Mouse (Mus musculus) G1E (cell line): ENCODE data around the gene Ahnak. TPM values are rescaled to one million over a fixed set of nuclear protein-coding genes. Genes with fewer than 3 reads are reported as not detected.

Experiments used
- ATAC-seq: 2 replicates; pipeline ENCODE4 v1.8.0; 2016; ENCODE audit warnings: mild to moderate bottlenecking; ENCODE audit not compliant: insufficient number of reproducible peaks, poor library complexity, low FRiP score, severe bottlenecking; ENCODE audit errors: extremely low read depth
- DNase-seq: peaks from one replicate; pipeline ENCODE4 v3.0.0; 2012; ENCODE audit warnings: low spot score
- H3K27me3 ChIP-seq: 2 replicates; pipeline ENCODE4 v1.6.1; 2012; ENCODE audit warnings: mild to moderate bottlenecking, low read length, inconsistent platforms; ENCODE audit not compliant: insufficient read depth
- H3K36me3 ChIP-seq: replicated peaks from 2 replicates; pipeline ENCODE3; 2012; ENCODE audit warnings: mild to moderate bottlenecking, inconsistent platforms
- H3K4me1 ChIP-seq: 2 replicates; pipeline ENCODE4 v1.6.1; 2012; ENCODE audit warnings: low read depth, low read length, inconsistent platforms, mixed read lengths; ENCODE audit not compliant: insufficient read depth
- H3K4me3 ChIP-seq: 2 replicates; pipeline ENCODE4 v1.5.1; 2012; ENCODE audit warnings: low read depth, mild to moderate bottlenecking, inconsistent platforms, low read length, moderate library complexity, mixed read lengths
- H3K9me3 ChIP-seq: replicated peaks from 2 replicates; pipeline ENCODE4 v1.6.1; 2012; ENCODE audit warnings: inconsistent platforms
- CTCF ChIP-seq: IDR thresholded peaks from 2 replicates; pipeline ENCODE4 v1.5.1; 2012; ENCODE audit warnings: low read depth, low read length, inconsistent platforms, mixed read lengths
- GATA1 ChIP-seq: IDR thresholded peaks from 2 replicates; pipeline ENCODE4 v1.6.1; 2012; ENCODE audit warnings: borderline replicate concordance, low read length, inconsistent platforms, mixed read lengths
- GATA2 ChIP-seq: IDR thresholded peaks from 2 replicates; pipeline ENCODE4 v1.6.1; 2012; ENCODE audit warnings: low read depth, low read length, inconsistent platforms, borderline replicate concordance
- POLR2AphosphoS5 ChIP-seq: IDR thresholded peaks from 2 replicates; pipeline ENCODE4 v1.6.1; 2012; ENCODE audit warnings: low read depth, low read length, inconsistent platforms; ENCODE audit not compliant: insufficient replicate concordance
- TAL1 ChIP-seq: conservative IDR thresholded peaks from 2 replicates; pipeline ENCODE4 v1.6.1; 2012; ENCODE audit warnings: low read depth, low read length, inconsistent platforms, mixed read lengths
- polyA plus RNA-seq: library from polyadenylated mRNA; stranded (reverse); fragments of >175 nt; gene quantifications from 2 replicates; pipeline ENCODE4 v1.2.3, GENCODE M21; 2012
- total RNA-seq, 2 experiments: library from RNA; stranded (forward) in 1 of 2; stranded (reverse) in 1 of 2; fragments of 200-1000 nt in 1 of 2; fragments of >200 nt in 1 of 2; fragmentation: Nextera tagmentation in 1 of 2; gene quantifications; 2 replicates each; pipeline ENCODE4 v1.2.3; 2014 to 2017

The Ahnak gene
- total and polyA plus RNA-seq, 3 experiments: 10.4 to 124 (median 27.8) TPM

DNA sequence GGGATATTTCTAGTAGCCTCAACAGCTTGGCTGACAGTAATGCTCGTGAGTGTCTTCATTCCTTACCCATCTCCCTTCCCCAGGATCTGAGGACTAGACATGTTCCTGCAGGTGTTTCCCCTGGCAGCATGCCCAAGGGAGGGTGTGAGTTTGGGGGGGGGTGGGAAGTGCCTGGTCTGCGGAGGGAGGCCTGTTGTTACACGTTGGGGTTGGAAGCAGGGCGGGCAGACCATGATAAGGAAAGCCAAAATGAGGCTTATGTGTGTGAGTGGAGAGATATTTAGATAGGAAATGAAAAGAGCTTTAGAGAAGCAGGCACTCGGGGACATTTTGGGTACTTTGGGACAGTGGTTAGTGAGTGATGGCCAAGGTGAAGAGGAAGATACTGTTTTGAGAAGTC lies 45.0 kb upstream of the Ahnak start:
- ATAC-seq (peak; percentile 47), DNase-seq (no peak)
- Histone ChIP-seq H3K36me3 (peaks cover 75% of the 10 kb centered on the region), H3K9me3 (no peaks in the 10 kb centered on the region), H3K4me1 (peaks cover 80% of the 10 kb centered on the region), H3K4me3 (peak overlapping the region; percentile 97), H3K27me3 (no peaks in the 10 kb centered on the region)
- TF ChIP-seq POLR2AphosphoS5: no peak
- TF ChIP-seq CTCF: no peak
- peak; percentile 46; the same call in 1 of the 2 replicates for TF ChIP-seq TAL1
- no peak for TF ChIP-seq GATA1

DNA sequence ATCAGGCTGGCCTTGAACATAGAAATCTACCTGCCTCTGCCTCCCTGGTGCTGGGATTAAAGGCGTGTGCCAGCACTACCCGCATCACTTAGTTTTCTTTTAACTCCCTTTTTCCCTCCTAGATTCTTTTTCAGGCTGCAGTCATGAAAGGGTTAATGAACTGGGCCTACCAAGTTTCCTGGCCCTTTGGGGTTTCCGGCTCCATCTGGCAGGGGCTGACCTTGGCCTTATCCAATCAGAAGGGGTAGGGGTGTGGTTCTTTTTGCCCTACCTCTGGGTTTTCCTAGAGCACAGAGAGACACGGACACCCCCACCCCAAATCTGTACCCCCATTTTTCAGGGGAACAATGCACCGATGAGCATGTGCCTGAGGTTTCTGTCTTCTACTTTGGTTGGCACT lies 44.3 kb upstream of the Ahnak start:
- peaks cover 73% of the 10 kb centered on the region for H3K36me3 ChIP-seq
- peak; percentile 68 for DNase-seq
- peaks cover 78% of the 10 kb centered on the region for H3K4me1 ChIP-seq

DNA sequence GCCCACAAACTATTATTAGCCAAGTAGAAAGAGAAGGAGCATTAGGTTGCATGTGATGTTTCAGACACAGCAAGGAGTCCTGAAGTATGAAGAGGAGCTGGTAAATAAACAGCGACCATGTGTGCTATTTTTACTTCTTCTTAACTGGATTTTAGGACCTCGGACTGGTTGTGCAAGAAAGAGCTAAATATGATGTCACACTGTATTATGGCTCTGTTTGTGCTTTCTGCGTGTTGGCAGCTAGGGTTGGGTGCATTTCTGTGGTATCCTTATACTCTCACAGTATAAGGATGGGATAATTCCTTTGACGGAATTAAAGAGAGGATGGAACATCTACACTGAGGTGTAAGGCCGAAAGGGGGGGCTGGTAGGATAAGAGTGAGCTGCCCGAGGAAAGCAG lies 43.8 kb upstream of the Ahnak start:
- Histone ChIP-seq H3K4me1 (peaks cover 76% of the 10 kb centered on the region), H3K4me3 (peak overlapping the region; percentile 54), H3K27me3 (no peaks in the 10 kb centered on the region), H3K9me3 (no peaks in the 10 kb centered on the region), H3K36me3 (peaks cover 72% of the 10 kb centered on the region)
- ATAC-seq: no peak
- DNase-seq: no peak
- no peak for TF ChIP-seq TAL1
- TF ChIP-seq GATA2: no peak
- no peak for TF ChIP-seq GATA1
- no peak for TF ChIP-seq POLR2AphosphoS5
- no peak for TF ChIP-seq CTCF

More for the DNA sequence above, 44.3 kb upstream of the Ahnak start:
- H3K4me3 ChIP-seq: peak overlapping the region; percentile 54
- TF ChIP-seq CTCF: no peak
- no peak for TF ChIP-seq POLR2AphosphoS5
- no peak for TF ChIP-seq TAL1
- TF ChIP-seq GATA1: no peak
- TF ChIP-seq GATA2: no peak
- no peaks in the 10 kb centered on the region for H3K9me3 ChIP-seq
- H3K27me3 ChIP-seq: no peaks in the 10 kb centered on the region
- ATAC-seq: no peak

DNA sequence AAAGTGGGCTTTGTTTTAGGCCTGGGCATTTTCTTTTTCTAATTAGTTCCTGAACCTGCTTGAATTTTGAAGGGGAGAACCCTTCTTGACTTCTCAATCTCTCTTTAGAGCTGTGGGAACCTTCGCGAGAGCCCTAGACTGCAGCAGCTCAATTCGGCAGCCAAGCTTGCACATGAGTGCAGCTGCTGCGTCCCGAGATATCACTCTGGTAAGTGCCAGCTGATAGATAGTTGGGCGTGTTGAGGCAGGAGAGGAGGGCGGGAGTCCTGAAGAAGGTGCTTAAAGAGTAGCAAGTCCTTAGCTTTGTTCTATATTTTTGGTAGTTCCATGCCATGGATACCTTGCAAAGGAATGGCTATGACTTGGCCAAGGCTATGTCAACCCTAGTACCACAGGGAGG lies 42.2 kb upstream of the Ahnak start:
- H3K36me3 ChIP-seq: peaks cover 76% of the 10 kb centered on the region
- H3K9me3 ChIP-seq: no peaks in the 10 kb centered on the region
- H3K4me3 ChIP-seq: no peak overlapping the region
- peaks cover 77% of the 10 kb centered on the region for H3K4me1 ChIP-seq
- ATAC-seq (no peak), DNase-seq (no peak)
- no peak for TF ChIP-seq POLR2AphosphoS5
- TF ChIP-seq CTCF: no peak
- TF ChIP-seq GATA2: no peak
- no peak for TF ChIP-seq GATA1
- TF ChIP-seq TAL1: no peak
- H3K27me3 ChIP-seq: no peaks in the 10 kb centered on the region

DNA sequence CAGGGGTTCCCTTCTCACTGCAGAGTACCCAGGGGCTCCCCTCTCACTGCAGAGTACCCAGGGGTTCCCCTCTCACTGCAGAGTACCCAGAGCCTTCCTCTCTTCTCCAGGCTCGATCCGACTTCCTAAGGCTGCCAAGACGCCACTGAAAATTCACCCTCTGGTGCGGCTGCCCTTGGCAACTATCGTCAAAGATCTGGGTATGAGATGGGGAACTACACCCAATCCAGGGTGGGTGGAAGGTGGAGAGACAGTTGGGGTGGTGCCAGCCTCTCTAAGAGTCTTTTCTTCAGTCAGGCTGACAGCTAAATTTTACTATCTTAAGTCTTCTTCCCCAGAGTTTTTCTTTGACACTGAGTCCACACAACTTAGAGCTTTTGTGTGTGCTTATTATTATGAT lies 38.9 kb upstream of the Ahnak start:
- no peaks in the 10 kb centered on the region for H3K27me3 ChIP-seq
- ATAC-seq (no peak), DNase-seq (no peak)
- no peak for TF ChIP-seq CTCF
- no peak for TF ChIP-seq GATA2
- no peak for TF ChIP-seq GATA1
- TF ChIP-seq TAL1: no peak
- TF ChIP-seq POLR2AphosphoS5: no peak
- no peak overlapping the region for H3K4me3 ChIP-seq
- H3K4me1 ChIP-seq: peaks cover 77% of the 10 kb centered on the region
- H3K36me3 ChIP-seq: peaks cover 81% of the 10 kb centered on the region
- no peaks in the 10 kb centered on the region for H3K9me3 ChIP-seq

DNA sequence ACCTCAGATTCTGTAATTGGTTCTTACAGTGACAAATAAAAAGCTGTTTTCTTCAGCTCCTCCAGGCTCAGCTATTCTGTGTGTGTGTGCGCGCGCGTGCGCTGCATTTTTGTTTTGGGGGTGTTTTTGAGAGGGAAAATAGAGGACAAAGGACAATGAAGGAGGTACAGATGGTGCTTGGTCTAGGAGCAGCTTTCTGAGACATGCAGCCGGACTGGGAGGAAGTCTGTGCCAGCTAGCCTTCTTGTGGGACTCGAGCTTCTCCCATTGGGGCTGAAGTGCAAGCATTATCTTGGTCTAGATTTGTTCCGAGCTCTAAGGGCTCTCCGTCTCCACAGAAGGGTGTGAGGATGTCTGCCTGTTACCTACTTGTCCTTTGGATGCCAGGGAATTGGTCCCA lies 36.8 kb upstream of the Ahnak start:
- peaks cover 71% of the 10 kb centered on the region for H3K4me1 ChIP-seq
- H3K36me3 ChIP-seq: peaks cover 81% of the 10 kb centered on the region
- TF ChIP-seq GATA1 (no peak), GATA2 (no peak), CTCF (no peak), POLR2AphosphoS5 (no peak), TAL1 (no peak)
- ATAC-seq (no peak), DNase-seq (no peak)
- no peaks in the 10 kb centered on the region for H3K27me3 ChIP-seq
- no peaks in the 10 kb centered on the region for H3K9me3 ChIP-seq
- no peak overlapping the region; the same call in 1 of the 2 replicates for H3K4me3 ChIP-seq
